Mouse (Mus musculus) hindbrain, embryonic 10.5 days (tissue): Measurements from ENCODE around the gene Dner. TPM values are rescaled to one million over a fixed set of nuclear protein-coding genes. Genes with fewer than 3 reads are reported as not detected.
A peak's percentile ranks its signal among the peaks of the same experiment; 100 is the strongest.

Source experiments
- DNase-seq: peaks from one replicate; pipeline ENCODE4 v3.0.0-alpha.2; 2017; ENCODE audit warnings: low spot score
- H3K27ac ChIP-seq: fragments of 300-500 bp; sonication (generic); 2 replicates; pipeline ENCODE4 v1.5.1; 2016; ENCODE audit warnings: mild to moderate bottlenecking, moderate library complexity
- H3K27me3 ChIP-seq: fragments of 300-500 bp; sonication (generic); 2 replicates; pipeline ENCODE4 v1.6.1; 2016; ENCODE audit warnings: mild to moderate bottlenecking; ENCODE audit not compliant: poor library complexity, insufficient read depth, severe bottlenecking
- H3K36me3 ChIP-seq: fragments of 300-500 bp; sonication (generic); 2 replicates; pipeline ENCODE4 v1.6.1; 2016; ENCODE audit warnings: mild to moderate bottlenecking, moderate library complexity
- H3K4me1 ChIP-seq: fragments of 300-500 bp; sonication (generic); replicated peaks from 2 replicates; pipeline ENCODE4 v1.6.1; 2016; ENCODE audit warnings: mild to moderate bottlenecking
- H3K4me3 ChIP-seq: fragments of 300-500 bp; sonication (generic); 2 replicates; pipeline ENCODE4 v1.5.1; 2016; ENCODE audit warnings: mild to moderate bottlenecking, moderate library complexity
- H3K9me3 ChIP-seq: fragments of 300-500 bp; sonication (generic); 2 replicates; pipeline ENCODE4 v1.6.1; 2016; ENCODE audit warnings: mild to moderate bottlenecking, moderate library complexity
- WGBS: fragments of 180-500 bp; shearing (Covaris S2); methylation state at CpG from one replicate; pipeline ENCODE4 v1.1.7; 2016; 5-methylcytosine and 5-hydroxymethylcytosine counted together
- polyA plus RNA-seq: library from polyadenylated mRNA; unstranded; fragments of >200 nt; fragmentation: Nextera tagmentation; extraction: Ambion mirVana; gene quantifications from 2 replicates; pipeline ENCODE4 v1.2.1, GENCODE M21; 2016

Gene Dner
- polyA plus RNA-seq, 1 experiment from 2014 or later: 37.3 TPM

DNA sequence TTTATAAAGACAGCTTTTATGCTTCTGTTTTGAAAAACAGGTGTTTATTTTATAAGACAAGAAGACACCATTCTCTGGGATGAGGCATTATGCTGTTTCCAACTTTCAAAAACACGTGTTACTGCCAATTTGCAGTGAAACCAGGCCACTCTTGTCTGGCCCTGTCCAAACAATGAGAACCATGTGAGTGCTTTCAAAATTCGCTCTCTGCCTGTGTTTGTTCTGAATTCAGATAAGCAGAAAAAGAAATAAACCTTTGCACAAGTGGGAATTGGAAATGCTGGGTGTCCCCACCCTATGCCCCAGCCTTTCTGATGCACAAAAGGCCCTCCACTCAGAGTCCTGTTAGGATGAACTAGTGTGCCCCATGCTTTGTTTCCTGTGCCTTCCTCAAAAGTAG is 276.6 kb downstream of the Dner start:
- Histone ChIP-seq H3K4me3 (no peak overlapping the region), H3K9me3 (no peaks in the 10 kb centered on the region), H3K4me1 (peaks cover 14% of the 10 kb centered on the region), H3K27me3 (no peaks in the 10 kb centered on the region), H3K27ac (no peak overlapping the region), H3K36me3 (no peaks in the 10 kb centered on the region)
- WGBS: 74% methylated on average over 2 of the region's 2 CpGs
- DNase-seq: no peak

DNA sequence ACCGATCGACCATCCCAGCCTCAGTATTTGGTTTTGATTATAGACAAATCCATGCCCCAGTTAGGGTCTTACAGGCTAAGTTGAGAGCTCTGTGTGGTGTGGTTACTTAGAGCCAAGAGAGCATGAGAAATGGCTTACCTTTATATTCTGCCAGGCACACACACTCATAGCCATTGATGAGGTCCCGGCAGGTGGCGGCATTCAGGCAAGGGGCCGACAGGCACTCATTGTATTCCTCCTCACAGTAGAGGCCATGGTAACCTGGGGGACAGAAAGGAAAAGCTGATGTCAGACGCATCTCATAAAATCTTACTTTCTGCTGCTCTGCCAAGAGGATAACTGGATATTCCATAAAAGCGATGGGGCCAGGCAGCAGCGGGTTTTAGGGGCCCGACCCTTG is 277.5 kb downstream of the Dner start:
- H3K4me1 ChIP-seq: peaks cover 14% of the 10 kb centered on the region
- no peaks in the 10 kb centered on the region for H3K9me3 ChIP-seq
- 58% methylated on average over 9 of the region's 9 CpGs for WGBS
- no peaks in the 10 kb centered on the region for H3K27me3 ChIP-seq
- H3K4me3 ChIP-seq: no peak overlapping the region
- DNase-seq: peak; percentile 10
- H3K36me3 ChIP-seq: no peaks in the 10 kb centered on the region
- no peak overlapping the region for H3K27ac ChIP-seq

DNA sequence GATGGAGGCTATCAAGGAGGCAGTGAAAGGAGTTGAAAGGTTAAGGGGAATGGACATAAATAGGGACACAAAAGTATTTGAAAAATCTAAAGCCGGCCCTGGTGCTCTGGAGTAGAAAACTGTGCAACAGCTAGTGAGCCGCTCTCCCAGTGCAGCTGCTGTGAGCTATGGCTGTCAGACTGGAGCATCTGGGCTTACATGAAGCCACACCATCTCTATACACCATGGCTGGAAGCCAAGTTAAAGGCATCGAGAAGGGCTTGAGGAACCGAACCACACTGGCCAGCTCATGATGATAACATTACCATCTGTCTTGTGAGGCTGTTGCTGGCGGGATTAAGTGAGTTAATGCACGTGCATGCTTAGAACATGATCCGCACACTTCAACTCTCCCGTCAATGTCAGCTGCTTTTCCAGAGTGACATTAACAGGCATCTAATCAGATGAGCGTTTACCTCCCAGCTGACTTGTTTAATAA is 278.2 kb downstream of the Dner start:
- no peak overlapping the region for H3K27ac ChIP-seq
- no peak for DNase-seq
- H3K4me1 ChIP-seq: peaks cover 14% of the 10 kb centered on the region
- H3K36me3 ChIP-seq: no peaks in the 10 kb centered on the region
- no peak overlapping the region for H3K4me3 ChIP-seq
- no peaks in the 10 kb centered on the region for H3K27me3 ChIP-seq
- H3K9me3 ChIP-seq: no peaks in the 10 kb centered on the region
- WGBS: 84% methylated on average over 9 of the region's 9 CpGs

DNA sequence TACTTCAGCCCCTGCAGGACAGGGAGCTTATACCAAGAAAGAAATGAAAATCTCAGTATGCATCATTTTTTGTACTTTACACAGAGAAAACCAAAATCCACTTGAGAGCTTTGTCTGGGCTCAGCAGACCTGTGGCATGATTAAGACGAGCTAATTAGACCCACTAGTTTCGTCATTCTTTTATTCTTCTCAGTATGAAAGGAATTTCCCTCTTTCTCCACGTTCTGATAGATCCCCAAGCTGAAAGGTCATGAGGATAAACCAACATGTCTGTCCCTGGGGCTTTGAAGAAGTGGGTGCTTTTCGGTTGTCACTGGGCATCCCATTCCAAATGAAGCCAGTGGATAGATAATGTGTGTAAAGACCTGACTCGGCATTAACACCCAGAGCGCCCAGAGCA is 278.7 kb downstream of the Dner start:
- no peak overlapping the region for H3K4me3 ChIP-seq
- H3K4me1 ChIP-seq: peaks cover 14% of the 10 kb centered on the region
- H3K27ac ChIP-seq: no peak overlapping the region
- H3K27me3 ChIP-seq: no peaks in the 10 kb centered on the region
- no peaks in the 10 kb centered on the region for H3K36me3 ChIP-seq
- H3K9me3 ChIP-seq: no peaks in the 10 kb centered on the region
- WGBS: 56% methylated on average over 6 of the region's 6 CpGs
- no peak for DNase-seq

DNA sequence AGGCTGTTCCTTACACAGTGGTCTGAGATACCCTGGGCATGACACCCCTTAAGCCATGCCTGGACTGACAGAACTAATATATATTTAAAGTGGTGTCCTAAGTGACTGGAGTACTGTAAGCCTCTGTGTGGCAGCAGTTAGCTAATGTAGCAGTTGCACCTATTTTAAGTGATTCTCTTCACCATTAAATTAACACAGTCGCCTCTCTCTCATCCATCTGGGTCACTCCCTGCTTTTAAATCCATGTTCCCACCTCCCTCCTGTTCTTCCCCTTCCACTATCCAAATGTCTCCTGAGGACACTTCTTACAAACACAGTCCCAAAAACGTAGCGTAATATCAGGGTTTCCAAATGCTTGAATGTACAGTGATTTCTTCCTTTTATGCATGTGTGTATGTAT is 281.6 kb downstream of the Dner start:
- WGBS: 86% methylated on average over 3 of the region's 3 CpGs
- H3K9me3 ChIP-seq: no peaks in the 10 kb centered on the region
- H3K27ac ChIP-seq: no peak overlapping the region
- no peaks in the 10 kb centered on the region for H3K27me3 ChIP-seq
- no peaks in the 10 kb centered on the region for H3K36me3 ChIP-seq
- H3K4me1 ChIP-seq: peaks cover 14% of the 10 kb centered on the region
- no peak for DNase-seq
- H3K4me3 ChIP-seq: no peak overlapping the region

DNA sequence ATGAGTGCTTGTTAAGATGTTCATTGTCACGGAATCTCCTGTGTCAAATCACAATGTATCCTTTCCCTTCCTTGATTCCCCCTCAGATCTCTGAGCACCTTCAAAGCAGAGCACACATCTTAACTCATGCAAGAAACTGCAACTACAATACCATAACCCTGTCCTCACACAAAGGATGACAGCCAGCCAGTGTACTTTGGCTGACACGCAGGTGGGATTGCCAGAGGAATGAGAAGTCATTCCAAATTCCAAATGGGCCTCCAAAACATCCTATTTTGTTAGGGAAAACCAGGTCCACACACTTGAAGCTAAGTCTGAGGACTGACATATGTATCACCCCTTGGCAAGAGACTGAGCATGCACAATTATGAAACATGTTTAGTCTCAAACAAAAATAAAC is 286.5 kb downstream of the Dner start:
- DNase-seq: no peak
- Histone ChIP-seq H3K36me3 (no peaks in the 10 kb centered on the region), H3K27me3 (no peaks in the 10 kb centered on the region), H3K9me3 (no peaks in the 10 kb centered on the region), H3K4me3 (no peak overlapping the region), H3K4me1 (no peaks in the 10 kb centered on the region; the same call in 1 of the 2 replicates), H3K27ac (no peak overlapping the region)
- 75% methylated on average over 2 of the region's 2 CpGs for WGBS

DNA sequence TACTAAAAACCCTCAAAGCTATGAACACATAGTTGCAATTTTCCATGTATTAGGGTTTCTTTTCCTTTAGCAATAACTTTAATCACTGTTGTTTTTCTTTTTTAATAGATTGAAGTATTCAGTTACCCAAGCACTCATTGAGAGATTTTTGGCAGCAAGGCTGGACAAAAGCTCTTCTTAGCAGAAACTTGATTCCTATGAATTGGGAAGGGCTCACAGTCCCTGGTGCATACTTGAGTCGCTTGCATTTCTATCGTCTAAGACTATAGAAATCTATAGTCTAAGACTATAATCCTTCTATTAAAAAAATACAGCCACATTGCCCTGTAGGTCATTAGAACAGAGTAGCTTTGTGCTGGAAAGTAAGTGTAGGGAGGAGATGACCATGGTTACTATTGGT is 287.1 kb downstream of the Dner start:
- Histone ChIP-seq H3K36me3 (no peaks in the 10 kb centered on the region), H3K4me3 (no peak overlapping the region), H3K9me3 (no peaks in the 10 kb centered on the region), H3K4me1 (no peaks in the 10 kb centered on the region; the same call in 1 of the 2 replicates), H3K27me3 (no peaks in the 10 kb centered on the region), H3K27ac (no peak overlapping the region)
- no peak for DNase-seq
- 84% methylated on average over 2 of the region's 2 CpGs for WGBS

DNA sequence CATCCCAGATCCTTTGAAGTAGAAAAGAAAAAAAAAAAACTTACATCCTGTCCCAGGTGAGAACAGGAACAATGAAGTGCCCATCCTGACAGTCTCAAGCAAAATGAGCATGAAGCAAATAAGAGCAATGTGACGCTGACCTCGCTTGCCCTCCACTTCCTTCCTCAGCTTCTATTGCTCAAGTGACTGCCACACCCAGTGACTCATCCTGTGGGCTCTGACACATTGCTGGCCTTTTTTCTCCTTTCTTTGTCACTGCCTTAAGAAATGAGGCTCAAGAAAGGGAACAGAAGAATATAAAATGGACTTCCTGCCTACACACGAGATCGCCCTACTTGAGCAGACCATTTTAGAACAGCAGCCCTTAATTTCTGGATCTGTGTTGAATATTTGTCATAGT is 289.1 kb downstream of the Dner start:
- no peaks in the 10 kb centered on the region for H3K9me3 ChIP-seq
- 81% methylated on average over 4 of the region's 4 CpGs for WGBS
- no peaks in the 10 kb centered on the region; the same call in 1 of the 2 replicates for H3K4me1 ChIP-seq
- DNase-seq: no peak
- H3K4me3 ChIP-seq: no peak overlapping the region
- H3K27me3 ChIP-seq: no peaks in the 10 kb centered on the region
- H3K27ac ChIP-seq: no peak overlapping the region
- no peaks in the 10 kb centered on the region for H3K36me3 ChIP-seq

DNA sequence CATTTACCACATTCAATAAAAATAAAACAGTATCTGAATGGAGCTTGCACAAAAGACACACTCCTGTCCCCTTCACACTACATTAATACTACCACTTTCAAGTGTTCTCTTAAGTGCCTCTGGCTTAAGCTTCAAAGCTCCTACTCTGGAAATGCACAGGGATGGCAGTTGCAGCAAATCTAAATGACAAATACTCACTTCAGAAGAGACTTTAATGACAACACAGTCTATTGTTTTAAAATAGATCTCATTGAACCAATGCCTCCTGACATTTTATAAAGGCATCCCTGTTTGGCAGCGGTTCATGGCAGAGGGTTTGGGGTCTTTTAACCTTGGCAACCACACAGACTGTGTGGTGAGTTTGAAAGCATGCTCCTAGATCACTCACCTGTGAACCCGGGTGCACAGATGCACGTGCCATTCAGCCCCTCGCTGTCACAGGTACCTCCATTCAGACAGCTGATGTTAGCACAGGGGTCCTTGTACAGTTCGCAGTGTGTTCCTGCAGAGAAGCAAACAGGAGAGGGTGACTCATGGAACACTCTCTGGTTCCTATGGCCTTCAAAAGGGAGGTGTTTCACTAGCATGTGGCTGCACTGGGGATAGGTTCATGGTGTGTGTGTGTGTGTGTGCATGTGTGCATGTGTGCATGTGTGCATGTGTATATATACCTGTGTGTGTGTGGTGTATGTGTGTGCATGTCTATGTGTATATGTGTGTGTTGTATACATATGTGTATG is 290.3 kb downstream of the Dner start:
- Histone ChIP-seq H3K36me3 (no peaks in the 10 kb centered on the region), H3K27me3 (no peaks in the 10 kb centered on the region), H3K4me1 (no peaks in the 10 kb centered on the region; the same call in 1 of the 2 replicates), H3K27ac (no peak overlapping the region), H3K4me3 (no peak overlapping the region), H3K9me3 (no peaks in the 10 kb centered on the region)
- no peak for DNase-seq
- 85% methylated on average over 5 of the region's 5 CpGs for WGBS

DNA sequence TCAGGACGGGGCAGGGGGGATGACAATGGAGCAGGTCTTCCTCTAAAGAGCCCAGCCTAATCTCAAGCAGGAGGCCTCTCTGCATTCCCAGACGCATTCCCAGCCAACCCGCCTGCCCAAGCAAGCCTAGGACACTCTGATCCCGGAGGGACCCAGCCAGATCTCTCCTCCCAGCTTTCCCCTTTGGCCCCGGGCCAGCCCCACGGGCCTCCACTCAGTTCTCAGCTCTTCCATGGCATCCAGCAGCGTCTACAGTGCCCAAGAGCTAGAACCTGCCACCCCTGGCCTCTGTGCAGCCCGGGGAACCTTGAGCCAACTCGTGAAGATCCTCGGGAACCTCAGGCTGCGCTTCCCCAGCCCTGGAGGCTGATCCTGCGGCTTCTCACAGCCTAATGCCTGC is 291.1 kb downstream of the Dner start:
- no peaks in the 10 kb centered on the region for H3K9me3 ChIP-seq
- H3K4me3 ChIP-seq: no peak overlapping the region
- DNase-seq: no peak
- 51% methylated on average over 12 of the region's 12 CpGs for WGBS
- H3K27ac ChIP-seq: peak overlapping the region; percentile 35; the same call in 1 of the 2 replicates
- H3K27me3 ChIP-seq: no peaks in the 10 kb centered on the region
- no peaks in the 10 kb centered on the region for H3K36me3 ChIP-seq
- H3K4me1 ChIP-seq: no peaks in the 10 kb centered on the region; the same call in 1 of the 2 replicates

DNA sequence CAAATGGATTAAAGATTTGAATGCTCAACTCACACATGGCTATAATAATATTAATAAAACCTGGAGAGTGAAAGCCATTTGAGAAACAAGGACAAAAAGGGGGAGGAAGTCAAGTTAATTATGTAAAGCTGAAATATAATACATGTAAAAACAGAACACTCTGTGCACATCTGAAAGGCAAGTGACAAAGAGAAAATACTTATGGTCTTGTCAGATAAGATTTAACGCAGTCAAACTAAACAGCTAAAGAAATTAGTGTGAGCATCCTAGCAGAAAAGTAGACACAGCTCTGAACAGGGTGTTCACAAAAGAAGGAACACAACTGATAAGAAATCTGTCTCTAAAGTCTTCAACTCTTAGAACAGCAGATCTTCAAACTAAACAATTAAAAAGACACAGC is 293.9 kb downstream of the Dner start:
- Histone ChIP-seq H3K9me3 (no peaks in the 10 kb centered on the region), H3K4me3 (no peak overlapping the region), H3K27me3 (no peaks in the 10 kb centered on the region), H3K27ac (no peak overlapping the region), H3K36me3 (no peaks in the 10 kb centered on the region), H3K4me1 (no peaks in the 10 kb centered on the region; the same call in 1 of the 2 replicates)
- DNase-seq: no peak
- WGBS: 79% methylated on average over 1 of the region's 1 CpGs

DNA sequence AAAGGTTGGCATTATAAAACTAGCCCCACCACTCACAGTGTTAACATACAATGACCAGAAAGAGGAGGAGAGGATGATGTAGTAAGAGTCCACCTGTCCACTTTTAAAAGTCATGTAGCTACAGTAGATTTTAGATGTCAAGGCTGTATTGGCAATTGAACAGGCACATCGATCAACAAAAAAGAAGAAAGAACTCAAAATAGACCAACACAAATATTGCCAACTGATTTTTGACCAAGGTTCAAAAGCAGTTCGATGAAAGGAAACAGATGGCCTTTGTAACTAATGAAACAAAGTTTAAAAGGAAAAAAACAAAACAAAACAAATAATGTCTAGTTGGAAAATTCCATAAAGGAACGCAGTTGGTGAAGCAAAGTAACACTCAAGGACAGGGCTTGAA is 296.4 kb downstream of the Dner start:
- no peak for DNase-seq
- no peaks in the 10 kb centered on the region for H3K4me1 ChIP-seq
- WGBS: 85% methylated on average over 3 of the region's 3 CpGs
- H3K27ac ChIP-seq: no peak overlapping the region
- no peaks in the 10 kb centered on the region for H3K27me3 ChIP-seq
- H3K4me3 ChIP-seq: no peak overlapping the region
- no peaks in the 10 kb centered on the region for H3K36me3 ChIP-seq
- no peaks in the 10 kb centered on the region for H3K9me3 ChIP-seq

DNA sequence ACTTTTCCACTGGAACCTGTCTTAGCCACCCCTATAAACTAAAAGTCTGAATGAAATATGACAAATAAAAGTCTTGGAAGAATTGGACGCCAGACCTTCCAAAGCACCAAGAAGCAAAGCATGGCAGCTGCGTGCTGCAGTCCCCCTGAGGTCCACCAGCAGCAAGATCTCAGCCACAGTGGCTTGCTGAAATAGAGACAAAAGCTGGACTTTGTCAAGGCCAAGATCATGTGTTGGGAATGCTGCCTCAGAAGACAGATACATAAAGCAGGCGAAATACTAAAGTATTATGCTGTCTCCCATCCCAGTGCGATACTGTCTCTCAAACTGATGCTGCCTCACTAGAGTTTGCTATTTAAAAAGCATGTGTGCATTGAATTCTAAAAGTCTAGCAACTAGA is 296.9 kb downstream of the Dner start:
- H3K4me1 ChIP-seq: no peaks in the 10 kb centered on the region
- no peaks in the 10 kb centered on the region for H3K36me3 ChIP-seq
- WGBS: 92% methylated on average over 4 of the region's 4 CpGs
- DNase-seq: no peak
- no peaks in the 10 kb centered on the region for H3K9me3 ChIP-seq
- H3K27ac ChIP-seq: no peak overlapping the region
- no peak overlapping the region for H3K4me3 ChIP-seq
- H3K27me3 ChIP-seq: no peaks in the 10 kb centered on the region

DNA sequence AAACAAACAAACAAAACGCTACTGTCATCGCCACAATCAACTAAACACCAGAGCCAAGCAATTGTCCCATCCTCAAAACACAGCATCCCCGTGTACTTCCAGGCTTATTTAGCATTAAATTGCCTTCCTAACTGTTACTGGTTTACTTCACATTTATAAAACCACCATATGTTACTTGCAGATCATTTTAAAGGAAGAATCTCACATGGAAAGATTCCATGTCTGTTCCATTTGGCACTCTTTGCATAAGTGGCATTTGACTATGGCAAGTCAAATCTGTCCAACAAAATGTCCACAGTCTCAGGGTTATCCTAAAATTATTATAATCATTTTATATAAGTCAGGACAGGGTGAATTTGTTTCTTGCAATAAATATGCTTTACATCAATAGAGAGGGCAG is 299.2 kb downstream of the Dner start:
- H3K4me3 ChIP-seq: no peak overlapping the region
- 89% methylated on average over 3 of the region's 3 CpGs for WGBS
- H3K9me3 ChIP-seq: no peaks in the 10 kb centered on the region
- no peak overlapping the region for H3K27ac ChIP-seq
- H3K27me3 ChIP-seq: no peaks in the 10 kb centered on the region
- H3K4me1 ChIP-seq: no peaks in the 10 kb centered on the region
- H3K36me3 ChIP-seq: no peaks in the 10 kb centered on the region
- DNase-seq: no peak
